Mouse (Mus musculus): ENCODE measurements around the gene Adgrf5. TPM values are rescaled to one million over a fixed set of nuclear protein-coding genes. Genes with fewer than 3 reads are reported as not detected.

Gene Adgrf5
- total RNA-seq, 2 experiments from 2014 or later, result 207 to 259 TPM

Other genes with a start within 250 kb of the Adgrf5 start
- not detected for gene Adgrf1, start 90.1 kb upstream of the Adgrf5 start, total RNA-seq (2021)
- not detected for gene Mep1a, start 142.4 kb downstream of the Adgrf5 start, total RNA-seq (2021)
- not detected for gene Ankrd66, start 183.2 kb downstream of the Adgrf5 start, total RNA-seq (2021)
- gene Pla2g7, start 207.6 kb downstream of the Adgrf5 start, total RNA-seq (2021), result 1 to 10 TPM; 5.9 to 6.2 TPM